Mouse (Mus musculus): ENCODE measurements at regions not wholly inside any gene's neighbourhood (a gene's known extent, or its start where the extent isn't known, plus 50 kb on each side); places are given as distances from the start of the nearest gene placed in this dataset.
"Not testable (repeated sequence)": the region's sequence is repeated elsewhere in the genome, so short reads cannot be mapped to it uniquely, and the experiment has no call there.

- DNase-seq (ENCODE audit: low read depth): no peak
Measured at GRCm38 (mm10) chr16:12802651-12803050, 306.8 kb upstream of the Ercc4 start.

DNA sequence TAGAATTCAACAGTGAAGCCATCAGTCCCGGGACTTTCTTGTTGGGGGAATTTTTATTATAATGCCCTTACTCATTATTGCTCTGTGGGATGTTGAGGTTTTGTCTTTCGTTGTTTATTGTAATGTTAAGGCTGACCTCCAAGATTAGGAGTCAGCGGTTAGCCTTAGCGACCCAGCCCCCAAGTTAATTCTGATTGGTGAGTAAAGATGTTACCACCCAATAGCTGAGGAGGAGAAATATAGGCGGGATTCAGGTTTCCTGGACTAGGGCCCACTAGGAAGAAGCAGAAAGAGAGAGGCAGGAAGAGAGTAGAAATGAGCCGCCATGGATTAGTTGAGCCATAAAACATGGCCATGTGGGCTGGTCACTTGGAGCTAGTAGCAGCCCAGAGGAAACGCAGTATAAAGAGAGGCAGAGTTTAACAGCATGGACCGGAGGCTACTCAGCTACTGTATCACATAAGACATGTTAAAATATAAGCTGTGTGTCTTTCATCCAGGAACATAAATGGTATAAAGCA, 302.1 kb upstream of the Ercc4 start:
- DNase-seq (ENCODE audit: low read depth): no peak

- DNase-seq (ENCODE audit: low read depth): no peak
Measured at GRCm38 (mm10) chr16:12811088-12811487, 298.4 kb upstream of the Ercc4 start.

GRCm38 (mm10) chr16:12824646-12825045, 284.8 kb upstream of the Ercc4 start:
- no peak for DNase-seq (ENCODE audit: low read depth)

DNA sequence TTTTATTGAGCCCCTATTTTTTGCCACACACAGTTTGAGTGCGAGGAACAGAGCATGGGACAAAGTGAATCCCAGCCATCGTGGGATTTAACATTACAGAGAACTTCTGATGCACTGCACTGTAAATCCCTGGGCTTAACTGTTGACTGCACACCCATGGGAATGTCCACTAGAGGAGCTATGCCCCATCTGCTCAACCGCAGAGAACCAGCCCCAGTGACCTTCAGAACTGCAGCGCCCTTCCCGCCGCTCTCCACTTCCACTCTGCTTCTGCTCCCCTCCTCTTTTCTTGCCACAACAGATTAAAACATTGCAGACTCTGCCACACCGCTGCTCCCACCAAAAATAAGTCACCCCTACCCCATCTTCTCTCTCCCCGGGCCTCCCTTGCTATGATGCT, 283.3 kb upstream of the Ercc4 start:
- DNase-seq (ENCODE audit: low read depth): no peak

- DNase-seq (ENCODE audit: low read depth): not testable (repeated sequence)
Measured at GRCm38 (mm10) chr16:12831308-12831707, 278.2 kb upstream of the Ercc4 start.

GRCm38 (mm10) chr16:12856356-12856755, 253.1 kb upstream of the Ercc4 start:
- no peak for DNase-seq (ENCODE audit: low read depth)

- DNase-seq (ENCODE audit: low read depth): no peak
Measured at GRCm38 (mm10) chr16:12859714-12860355, 249.6 kb upstream of the Ercc4 start.

DNA sequence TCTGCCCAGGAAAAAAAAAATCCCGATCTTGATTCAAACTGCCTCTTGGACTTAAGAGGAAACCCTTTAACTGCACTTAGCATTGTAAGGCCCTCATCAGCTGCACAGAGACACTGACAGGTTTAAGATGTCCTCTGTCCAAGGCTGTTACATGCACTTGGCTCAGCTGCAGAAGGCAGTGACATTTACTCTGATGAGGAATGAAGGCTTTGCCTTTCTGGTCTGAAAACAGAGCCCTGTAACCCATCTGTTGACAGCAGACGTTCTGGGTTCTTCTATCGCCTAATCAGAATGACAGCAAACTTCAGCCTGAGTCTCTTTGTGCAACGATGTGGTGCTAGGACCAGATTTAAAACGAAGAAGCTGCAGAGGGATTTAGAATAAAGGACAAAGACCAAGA, 246.9 kb upstream of the Ercc4 start:
- no peak for DNase-seq (ENCODE audit: low read depth)

DNA sequence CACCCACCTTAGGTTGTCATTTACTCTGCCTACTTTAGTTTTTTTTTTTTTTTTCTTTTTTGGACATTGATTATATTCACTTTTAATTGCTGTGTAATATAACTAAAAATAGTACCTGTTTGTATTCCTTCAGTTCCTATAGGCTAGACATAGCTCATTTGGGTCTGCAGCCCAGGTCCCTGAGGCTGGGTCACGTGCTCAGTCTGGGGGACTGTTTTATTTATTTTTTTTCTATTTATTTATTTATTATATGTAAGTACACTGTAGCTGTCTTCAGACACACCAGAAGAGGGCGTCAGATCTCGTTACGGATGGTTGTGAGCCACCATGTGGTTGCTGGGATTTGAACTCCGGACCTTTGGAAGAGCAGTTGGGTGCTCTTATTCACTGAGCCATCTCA, 231.2 kb upstream of the Ercc4 start:
- not testable (repeated sequence) for DNase-seq (ENCODE audit: low read depth)

- no peak for DNase-seq (ENCODE audit: low read depth)
Measured at GRCm38 (mm10) chr16:12880011-12880410, 229.5 kb upstream of the Ercc4 start.

DNA sequence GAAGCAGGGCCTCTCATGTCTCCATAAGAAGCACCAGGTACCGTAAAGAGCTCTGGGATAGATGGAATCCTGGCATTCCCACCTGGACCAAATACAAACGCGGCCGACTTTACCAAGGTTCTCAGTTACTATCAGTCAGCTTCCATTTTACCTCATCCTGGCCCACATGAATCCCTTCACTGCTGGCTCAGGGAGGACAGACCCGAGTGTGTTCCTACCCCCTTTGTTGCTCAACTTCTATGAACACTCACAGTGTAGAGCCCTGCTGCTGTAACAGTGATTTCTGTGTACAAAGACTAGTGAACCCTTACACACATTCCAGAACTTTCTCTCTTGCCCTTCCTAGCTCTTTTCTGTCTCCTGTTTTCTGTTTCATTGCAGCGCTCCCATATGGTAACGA, 229.0 kb upstream of the Ercc4 start:
- no peak for DNase-seq (ENCODE audit: low read depth)

DNA sequence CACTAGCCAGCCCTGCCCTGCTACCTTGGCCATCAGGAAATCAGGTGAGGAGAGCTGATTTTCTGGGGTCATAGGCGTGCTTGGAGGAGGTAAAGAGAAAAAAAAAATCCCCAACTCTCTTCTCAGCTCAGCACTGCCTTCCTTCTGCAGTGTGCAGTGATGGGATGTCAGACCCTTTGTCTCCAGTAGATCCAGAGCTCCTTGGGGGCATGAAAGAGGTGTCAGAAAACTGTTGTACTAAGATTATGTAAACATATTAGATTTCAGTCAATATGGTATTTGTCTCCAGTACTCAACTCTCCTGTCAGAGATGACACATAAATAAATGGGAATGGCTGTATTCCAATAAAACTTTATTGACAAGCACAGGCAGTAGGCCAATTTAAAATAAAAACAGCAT, 226.8 kb upstream of the Ercc4 start:
- DNase-seq (ENCODE audit: low read depth): no peak

- no peak for DNase-seq (ENCODE audit: low read depth)
Measured at GRCm38 (mm10) chr16:12884556-12884955, 224.9 kb upstream of the Ercc4 start.

GRCm38 (mm10) chr16:12886127-12886526, 223.4 kb upstream of the Ercc4 start:
- no peak for DNase-seq (ENCODE audit: low read depth)

DNA sequence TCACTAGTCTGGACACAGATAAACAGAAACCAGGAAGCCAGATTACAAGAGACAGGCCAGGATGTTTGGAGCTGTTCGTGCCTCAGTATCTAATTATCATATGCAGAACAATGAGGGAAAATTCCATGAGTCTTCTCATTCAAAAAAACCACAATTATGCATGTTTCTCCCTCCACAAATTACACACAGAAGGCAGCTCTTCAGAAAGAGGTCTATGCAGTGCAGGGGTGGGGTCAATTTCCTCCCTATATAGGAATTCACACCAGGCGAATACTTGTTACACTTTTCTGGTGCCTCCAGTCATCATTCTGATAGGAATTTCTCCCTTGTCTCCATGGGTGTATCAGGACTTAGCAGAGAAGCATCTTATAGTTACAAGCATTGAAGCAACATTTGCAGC, 222.1 kb upstream of the Ercc4 start:
- DNase-seq (ENCODE audit: low read depth): no peak

GRCm38 (mm10) chr16:12890094-12890493, 219.4 kb upstream of the Ercc4 start:
- no peak for DNase-seq (ENCODE audit: low read depth)

GRCm38 (mm10) chr16:12890545-12890944, 218.9 kb upstream of the Ercc4 start:
- no peak for DNase-seq (ENCODE audit: low read depth)

- DNase-seq (ENCODE audit: low read depth): no peak
Measured at GRCm38 (mm10) chr16:12892658-12893305, 216.7 kb upstream of the Ercc4 start.

DNA sequence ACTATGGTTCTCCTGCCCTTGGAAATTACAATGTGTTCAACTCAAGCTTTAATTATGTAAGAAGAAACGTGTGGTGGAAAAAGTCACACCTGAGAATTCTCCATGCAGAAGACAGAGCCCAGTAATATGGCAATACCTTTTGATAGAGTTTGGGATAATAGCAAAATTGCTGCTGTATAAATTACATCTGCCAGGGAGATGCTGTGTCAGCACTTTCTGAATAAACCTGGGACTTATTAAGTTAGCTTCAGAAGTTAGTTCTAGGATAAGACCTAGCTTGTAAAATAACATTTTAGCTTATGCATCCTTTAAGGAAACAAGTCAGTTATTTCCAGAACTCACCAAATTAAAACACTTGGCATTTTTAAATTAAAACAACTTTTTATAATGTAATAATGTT, 212.2 kb upstream of the Ercc4 start:
- no peak for DNase-seq (ENCODE audit: low read depth)

DNA sequence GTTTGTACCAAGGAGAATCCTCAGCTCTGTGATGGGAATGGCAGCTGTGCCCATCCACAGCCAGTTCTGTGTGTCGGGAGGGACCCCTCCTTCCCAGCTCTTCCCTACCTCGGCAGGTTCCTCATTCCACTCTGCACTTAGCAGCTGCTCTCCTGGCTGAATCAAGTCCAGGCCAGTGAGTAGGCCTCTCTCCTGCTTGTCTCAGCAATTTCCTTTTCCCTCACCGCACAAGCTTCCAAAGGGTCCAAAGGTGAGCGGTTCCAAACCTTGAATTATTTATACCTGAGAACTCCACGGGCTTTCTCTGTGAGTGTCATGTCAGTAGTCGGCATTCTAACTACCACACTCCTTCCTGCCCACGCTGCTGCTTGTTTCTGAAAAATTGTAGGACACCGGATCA, 208.8 kb upstream of the Ercc4 start:
- no peak for DNase-seq (ENCODE audit: low read depth)

- no peak for DNase-seq (ENCODE audit: low read depth)
Measured at GRCm38 (mm10) chr16:12901096-12901995, 208.1 kb upstream of the Ercc4 start.

DNA sequence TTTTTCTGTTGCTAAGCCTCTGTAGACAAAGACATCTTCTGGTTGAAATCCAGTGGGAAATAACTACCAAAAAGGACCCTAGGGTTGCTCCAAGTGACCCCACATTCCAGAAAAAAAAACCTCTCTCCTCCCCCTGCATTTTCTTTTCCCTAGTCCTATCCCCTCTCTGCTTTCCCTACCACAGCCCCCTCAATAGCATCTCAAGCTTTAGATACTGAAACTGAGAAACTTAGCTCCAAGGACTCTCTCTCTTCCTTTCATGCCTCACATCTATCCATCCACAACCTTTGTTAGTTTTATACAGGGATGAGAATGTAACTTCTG, 207.5 kb upstream of the Ercc4 start:
- no peak for DNase-seq (ENCODE audit: low read depth)
